Mouse (Mus musculus) megakaryocyte progenitor cell, adult 5-6 weeks (primary cell): Measurements from ENCODE around the gene Mrtfb. TPM values are rescaled to one million over a fixed set of nuclear protein-coding genes. Genes with fewer than 3 reads are reported as not detected.

Experiments
- ATAC-seq: replicated peaks from 2 replicates; pipeline ENCODE4 v1.8.0; 2016; ENCODE audit warnings: mild to moderate bottlenecking, moderate TSS enrichment, inconsistent platforms; ENCODE audit not compliant: poor library complexity
- total RNA-seq, 2 experiments: library from RNA; stranded (forward) in 1 of 2; stranded (reverse) in 1 of 2; fragments of 157-497, 149-512 nt in 1 of 2; fragments of 200-1000 nt in 1 of 2; gene quantifications; 2 replicates each; pipeline versions ENCODE4 v1.2.3 to v1.2.4; 2015 to 2017

Mrtfb gene
- total RNA-seq, 2 experiments from 2014 or later, result 2.7 to 11.5 TPM

DNA sequence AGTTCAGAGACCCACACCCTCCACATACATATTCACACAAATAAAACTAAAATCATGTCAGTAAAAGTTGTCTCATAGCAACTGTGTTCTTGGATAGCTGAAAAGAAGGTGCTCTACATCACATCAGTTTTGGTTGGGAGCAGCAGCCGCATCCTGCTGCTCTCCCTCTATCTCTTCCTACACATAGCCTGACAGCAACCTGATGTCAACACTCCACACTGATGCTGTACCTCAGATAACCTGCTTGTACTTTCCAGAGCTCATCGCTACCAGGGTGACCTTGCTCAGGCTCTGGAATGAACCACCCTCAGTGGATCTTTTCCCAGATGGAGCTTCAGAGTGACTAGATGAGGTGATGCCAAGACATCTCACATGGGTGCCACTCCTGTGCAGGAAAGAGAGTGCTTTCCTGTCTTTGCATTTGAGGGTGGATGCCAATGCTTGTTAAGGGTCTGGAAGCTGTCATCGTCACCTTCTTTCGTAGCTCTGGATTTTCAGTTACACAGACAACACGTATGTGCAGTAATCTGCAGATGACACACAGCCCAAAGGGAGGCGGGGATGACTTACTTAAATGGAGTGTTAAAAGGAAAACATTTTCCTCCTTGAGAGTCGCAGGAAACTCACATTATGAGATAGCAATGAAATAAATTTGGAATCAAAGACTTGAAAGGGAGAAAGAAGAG is 173.8 kb downstream of the Mrtfb start:
- ATAC-seq, result no peak

DNA sequence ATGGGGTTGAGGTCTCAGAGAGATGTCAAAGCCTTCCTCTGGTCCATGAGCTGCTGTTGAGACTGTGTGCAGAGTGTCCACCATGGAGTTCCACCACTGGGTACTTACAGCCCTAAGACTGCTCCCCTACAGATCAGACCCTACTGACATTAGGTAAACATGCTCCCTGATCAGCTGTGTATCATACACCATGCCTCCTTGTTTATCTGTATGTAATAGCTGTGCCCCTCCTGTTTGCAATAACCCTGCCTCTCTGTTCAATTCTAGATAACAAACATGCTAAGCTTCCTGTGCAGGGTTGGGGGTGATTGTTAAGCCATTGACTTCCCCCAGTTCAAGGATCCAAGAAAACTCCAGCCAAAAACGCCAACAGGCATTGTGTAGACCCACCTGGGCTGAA is 174.7 kb downstream of the Mrtfb start:
- no peak; the same call in 1 of the 2 replicates for ATAC-seq

DNA sequence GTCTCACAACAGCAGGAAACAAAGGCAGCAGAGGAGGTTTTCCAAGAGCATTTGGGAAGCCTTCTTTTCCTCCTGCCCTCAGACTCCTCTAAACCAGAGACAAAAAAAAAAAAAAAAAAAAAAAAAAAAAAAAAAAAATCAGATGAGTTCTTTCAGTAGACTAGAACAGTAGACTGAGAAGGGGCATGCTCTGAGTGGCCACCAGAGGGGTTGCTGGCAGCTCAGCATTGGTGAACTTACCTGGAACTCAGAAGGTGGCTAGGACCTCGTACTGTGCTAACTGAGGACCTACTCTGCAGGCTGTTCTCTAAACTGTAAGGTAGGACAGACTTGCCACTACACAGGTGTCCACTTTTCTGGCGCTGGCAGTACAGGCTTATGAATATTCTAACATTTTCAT is 179.3 kb downstream of the Mrtfb start:
- ATAC-seq, result no peak

DNA sequence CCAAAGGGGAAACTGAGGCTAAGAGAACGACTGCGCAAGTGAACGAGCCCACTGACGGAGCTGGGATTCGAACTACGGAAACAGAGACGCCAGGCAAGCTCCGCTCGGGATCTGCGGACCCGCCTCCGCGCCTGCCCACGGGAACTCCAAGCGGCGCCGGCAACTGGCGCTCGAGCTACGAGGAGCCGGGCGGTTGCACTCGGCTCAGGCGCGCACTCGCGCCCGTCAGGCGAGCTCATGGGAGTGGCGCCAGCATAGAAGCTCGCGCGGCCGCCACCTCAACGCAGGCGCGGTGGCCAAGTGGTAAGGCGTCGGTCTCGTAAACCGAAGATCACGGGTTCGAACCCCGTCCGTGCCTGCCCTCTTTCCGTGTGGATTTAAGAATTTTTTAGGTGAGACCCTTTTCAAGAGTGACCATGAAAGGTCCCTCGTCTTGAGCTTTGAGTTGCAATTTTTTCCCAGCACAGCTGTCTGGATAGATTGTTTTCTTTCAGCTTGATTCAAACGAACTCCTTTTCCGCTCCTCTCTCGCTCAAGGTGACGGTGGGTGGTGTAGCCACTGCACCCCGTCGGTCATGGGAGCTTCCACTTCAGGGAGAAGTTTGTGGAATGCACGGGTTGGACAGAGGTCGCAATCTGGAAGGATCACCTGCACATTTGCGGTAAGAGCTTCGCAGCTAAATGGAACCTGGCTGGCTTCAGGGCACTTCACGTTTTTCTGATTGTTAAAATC is 180.9 kb downstream of the Mrtfb start:
- ATAC-seq, result peak; percentile 79

- ATAC-seq, result peak; percentile 65
Measured at GRCm38 (mm10) chr16:13437770-13438372, 181.6 kb downstream of the Mrtfb start.

- peak; percentile 50 for ATAC-seq
Measured at GRCm38 (mm10) chr16:13440468-13440867, 184.2 kb downstream of the Mrtfb start.

DNA sequence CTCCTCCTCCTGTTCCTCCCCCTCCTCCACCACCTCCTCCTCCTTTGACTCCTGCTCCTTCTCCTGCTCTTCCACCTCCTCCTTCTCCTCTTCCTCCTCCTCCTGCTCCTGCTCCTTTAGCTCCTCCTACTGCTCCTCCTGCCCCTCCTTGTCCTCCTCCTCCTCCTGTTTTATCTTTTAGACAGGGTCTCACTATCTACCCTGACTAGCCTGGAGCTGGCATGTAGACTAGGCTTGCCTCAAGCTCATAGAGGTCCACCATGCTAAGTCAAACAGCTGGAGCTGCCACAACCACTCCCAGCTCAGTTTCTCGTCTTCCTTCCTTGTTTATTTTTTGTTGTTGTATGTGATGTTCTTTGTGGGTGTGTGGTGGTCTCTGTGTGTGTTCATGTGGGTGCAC is 187.5 kb downstream of the Mrtfb start:
- ATAC-seq, result no peak

DNA sequence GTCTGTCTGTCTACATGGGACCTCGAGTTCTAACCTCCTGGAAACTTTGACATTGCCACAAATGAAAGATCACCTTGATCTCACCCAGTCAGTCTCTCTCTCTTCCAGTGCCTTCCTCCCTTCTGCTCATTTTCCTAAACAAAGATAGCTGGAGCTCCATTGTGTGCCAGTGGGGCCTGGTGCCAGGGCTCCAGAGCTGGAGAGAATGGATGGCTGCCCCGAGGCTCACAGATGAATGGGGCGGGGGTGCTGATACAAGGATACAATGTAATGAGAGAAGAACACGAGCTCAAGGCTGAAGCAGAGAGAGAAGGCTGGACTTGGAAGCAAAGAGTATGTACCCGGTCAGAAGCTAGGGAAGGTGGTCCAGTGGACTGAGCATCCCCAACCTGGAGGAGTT is 189.2 kb downstream of the Mrtfb start:
- no peak for ATAC-seq

DNA sequence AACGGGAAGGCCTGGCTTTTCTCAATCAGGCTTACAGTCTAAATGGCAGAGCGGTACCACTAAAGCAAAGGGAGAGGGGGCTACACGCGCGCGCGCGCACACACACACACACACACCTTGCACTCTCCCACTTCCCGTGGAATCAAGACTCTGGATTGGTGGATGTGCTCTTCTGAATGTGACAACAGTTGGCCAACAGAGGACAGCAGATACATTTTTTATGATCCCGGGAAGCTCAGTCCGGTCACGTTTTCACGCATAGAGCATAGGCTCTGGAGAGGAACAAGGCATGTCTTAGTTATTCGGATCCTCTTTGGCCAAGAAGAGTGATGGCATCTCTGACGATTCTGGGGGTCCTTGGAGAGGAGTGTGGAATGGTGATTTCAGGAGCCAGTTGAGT is 190.2 kb downstream of the Mrtfb start:
- ATAC-seq, result no peak

GRCm38 (mm10) chr16:13446971-13447283 is 190.6 kb downstream of the Mrtfb start:
- ATAC-seq, result no peak

GRCm38 (mm10) chr16:13447284-13448050 is 191.2 kb downstream of the Mrtfb start:
- ATAC-seq, result 0 out of 2 replicates have a peak, but pooled peaks have one; percentile 16

DNA sequence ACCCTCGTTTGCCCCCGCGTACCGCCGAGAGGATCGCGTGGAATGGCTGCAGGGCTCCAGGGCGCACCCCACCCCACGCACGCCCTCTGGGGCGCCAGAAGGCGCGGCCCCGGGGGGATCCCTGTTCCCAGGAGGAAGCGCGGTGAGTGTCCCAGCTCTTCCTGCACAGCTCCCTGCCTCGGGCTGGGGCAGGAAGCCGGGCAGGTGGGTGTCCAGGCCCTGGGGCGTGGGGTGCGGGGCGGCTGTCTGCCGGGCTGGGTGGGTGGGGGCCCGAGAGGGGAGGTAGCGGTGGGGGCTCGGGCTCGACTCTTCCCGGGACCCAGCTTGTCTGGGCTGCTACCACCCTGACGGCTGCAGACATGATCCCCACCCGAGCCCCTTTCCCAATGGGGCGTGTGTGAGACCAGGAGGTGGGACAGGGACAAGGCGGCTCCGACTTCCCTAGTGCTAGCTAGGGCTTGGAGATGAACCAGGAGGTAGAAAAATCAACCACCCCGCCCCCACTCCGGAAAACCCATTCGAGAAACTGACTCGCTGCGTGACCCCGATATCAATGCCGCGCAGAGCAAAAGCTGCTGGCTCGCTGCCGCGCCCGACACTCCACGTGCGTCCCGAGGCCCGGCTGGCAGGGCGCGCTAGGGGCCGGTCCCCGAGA is 191.9 kb downstream of the Mrtfb start:
- peak; percentile 38 for ATAC-seq

- no peak for ATAC-seq
Measured at GRCm38 (mm10) chr16:13448706-13449090, 192.4 kb downstream of the Mrtfb start.

GRCm38 (mm10) chr16:13449491-13449890 is 193.2 kb downstream of the Mrtfb start:
- ATAC-seq, result no peak

DNA sequence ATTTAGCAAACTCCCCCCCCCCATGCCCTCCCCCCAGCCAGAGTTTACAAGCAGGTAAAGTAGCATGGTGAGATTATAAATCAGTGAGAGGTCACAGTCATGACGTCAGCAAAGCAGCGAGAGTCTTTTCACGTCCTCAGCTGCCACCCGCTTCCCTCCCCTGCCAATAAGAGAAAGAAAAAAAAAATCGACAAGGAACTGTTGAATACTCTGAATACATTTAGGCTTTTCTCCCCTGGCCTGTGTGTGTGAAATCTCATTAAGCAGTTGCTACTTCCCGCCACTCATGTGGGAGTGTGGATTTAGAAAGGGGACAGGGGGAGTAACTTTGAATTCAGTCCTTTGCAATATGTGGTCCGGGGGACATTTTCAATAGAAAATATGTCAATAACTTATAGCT is 194.6 kb downstream of the Mrtfb start:
- no peak for ATAC-seq

DNA sequence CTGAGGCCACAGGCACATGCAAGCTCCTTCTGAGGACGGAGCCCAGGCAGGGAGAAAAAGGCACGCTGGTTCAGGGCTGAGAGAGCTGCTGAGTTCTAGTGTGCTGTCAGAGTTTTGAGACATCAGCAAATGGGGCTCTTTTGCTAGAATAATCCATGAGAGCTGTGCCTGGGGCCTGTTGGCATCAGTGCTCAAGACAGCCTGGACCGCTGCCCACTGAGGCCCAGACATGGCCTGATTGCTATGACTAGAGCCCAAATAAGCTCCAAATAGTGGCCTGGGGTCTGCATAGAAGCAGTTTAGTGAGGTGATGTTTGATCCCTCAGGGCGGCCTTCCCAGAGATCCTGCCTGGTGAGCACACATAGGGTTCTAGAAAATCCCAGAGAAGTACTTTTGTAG is 195.7 kb downstream of the Mrtfb start:
- no peak for ATAC-seq

DNA sequence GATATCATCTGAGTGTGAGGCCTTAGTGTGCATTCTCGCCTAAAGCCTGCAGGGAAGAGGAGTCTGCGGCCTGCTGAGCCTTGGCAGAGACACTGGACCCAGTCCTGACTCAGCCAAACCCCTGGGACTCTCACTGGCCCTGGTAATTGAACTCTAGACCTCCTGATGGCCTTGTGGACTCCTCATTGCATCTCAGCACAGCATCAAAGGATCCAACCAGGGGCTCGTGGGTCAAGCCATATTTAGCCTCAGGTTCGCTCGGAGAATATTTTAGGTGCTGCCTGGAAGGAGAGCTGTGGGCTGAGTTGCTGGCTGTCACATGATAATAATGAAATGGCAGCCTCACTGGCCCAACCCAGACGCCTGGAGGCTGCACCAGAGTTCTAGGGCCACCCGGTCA is 196.4 kb downstream of the Mrtfb start:
- ATAC-seq, result no peak

- no peak for ATAC-seq
Measured at GRCm38 (mm10) chr16:13454026-13454600, 197.8 kb downstream of the Mrtfb start.

GRCm38 (mm10) chr16:13455560-13455959 is 199.3 kb downstream of the Mrtfb start:
- ATAC-seq, result no peak; the same call in 1 of the 2 replicates

DNA sequence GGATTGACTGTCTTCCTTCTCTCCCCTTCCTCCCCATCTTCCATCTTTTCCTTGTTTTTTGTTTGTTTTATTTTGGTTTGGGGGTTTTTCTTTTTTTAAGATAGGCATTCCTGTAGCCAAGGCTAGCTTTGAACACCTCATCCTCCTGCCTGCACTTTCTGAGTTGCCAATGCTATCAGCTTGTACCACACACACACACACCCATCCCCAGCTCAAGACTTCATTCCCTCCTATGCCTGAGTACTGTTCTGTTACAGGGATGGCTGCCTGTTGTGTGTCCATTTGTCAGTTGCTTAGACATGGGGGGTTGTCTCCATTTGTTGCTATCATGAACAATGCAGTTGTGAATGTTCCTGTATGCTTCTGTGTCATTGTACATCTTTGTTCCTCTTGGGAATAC is 202.3 kb downstream of the Mrtfb start:
- ATAC-seq, result no peak

DNA sequence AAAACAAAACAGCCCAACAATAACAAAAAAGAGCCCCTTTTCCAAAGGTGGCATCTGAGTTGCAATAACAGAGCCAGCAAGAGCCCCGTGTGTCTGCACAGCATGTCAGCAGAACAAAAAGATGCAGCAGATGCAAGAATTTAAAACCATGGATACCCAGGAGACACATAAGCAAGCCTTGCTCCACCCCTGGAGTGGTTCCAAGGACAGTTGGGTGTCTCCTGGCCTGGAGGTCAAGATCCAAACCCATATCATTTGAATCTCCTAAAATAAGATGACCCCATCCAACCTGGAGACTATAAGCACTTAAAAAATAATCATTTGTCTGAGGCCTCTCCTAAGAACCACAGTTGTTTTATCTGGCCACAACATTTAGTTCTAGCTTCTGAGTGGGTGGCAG is 203.8 kb downstream of the Mrtfb start:
- no peak for ATAC-seq
